Mouse (Mus musculus) heart, postnatal 10 days (tissue): ENCODE measurements around the gene Fam228b. TPM values are rescaled to one million over a fixed set of nuclear protein-coding genes. Genes with fewer than 3 reads are reported as not detected.

Source experiments
- DNase-seq, 2 experiments: peaks; one replicate each; pipeline ENCODE4 v3.0.0; 2021
- intact Hi-C: fragments of 180-260 bp; cut with DNase I; formaldehyde crosslinking; loops from one replicate; pipeline ENCODE4 v1.15.1; 2025
- total RNA-seq, 2 experiments: library from RNA; stranded (reverse); gene quantifications; 2 replicates each; pipeline ENCODE4 v1.2.3; 2021

Fam228b gene
- total RNA-seq, 2 experiments from 2014 or later, result 3.3 to 3.4 TPM

- DNase-seq, result no peak
- intact Hi-C loops, result no loop called here
Observed at GRCm38 (mm10) chr12:4694534-4694933, 74.5 kb downstream of the Fam228b start.

GRCm38 (mm10) chr12:4691193-4691592, 77.9 kb downstream of the Fam228b start:
- intact Hi-C loops, result no loop called here
- DNase-seq, result no peak

Other genes starting within 250 kb of the Fam228b start
- gene Itsn2, start 176.6 kb downstream of the Fam228b start, total RNA-seq, result 10 to 100 TPM; 47.0 to 47.3 TPM
- not detected for gene Gm3625, start 176.3 kb downstream of the Fam228b start, total RNA-seq
- gene Fam228a, start 30.8 kb downstream of the Fam228b start, total RNA-seq, result under 1 TPM in 1 of 2 experiments, not detected in 1; 0.22 TPM
- gene Pfn4, start 245 bp downstream of the Fam228b start, total RNA-seq, result 1 to 10 TPM; 2.8 to 3.0 TPM
- 10 to 100 TPM; 59.5 to 62.1 TPM for gene Sf3b6, start 48.3 kb upstream of the Fam228b start, total RNA-seq
- gene Fkbp1b, start 72.3 kb upstream of the Fam228b start, total RNA-seq, result 1 to 10 TPM; 3.6 to 4.0 TPM
- gene Wdcp, start 74.0 kb upstream of the Fam228b start, total RNA-seq, result 1 to 10 TPM; 8.7 to 9.1 TPM
- 1 to 10 TPM in 1 of 2 experiments, under 1 TPM in 1; 0.64 to 2.0 TPM for gene Mfsd2b, start 105.1 kb upstream of the Fam228b start, total RNA-seq
- gene Ubxn2a, start 138.4 kb upstream of the Fam228b start, total RNA-seq, result 10 to 100 TPM; 49.3 to 54.5 TPM
- 10 to 100 TPM; 25.6 to 30.0 TPM for gene Atad2b, start 148.1 kb upstream of the Fam228b start, total RNA-seq